ENCODE assay signal across 31 mouse cellular contexts in the genomic region with DNA sequence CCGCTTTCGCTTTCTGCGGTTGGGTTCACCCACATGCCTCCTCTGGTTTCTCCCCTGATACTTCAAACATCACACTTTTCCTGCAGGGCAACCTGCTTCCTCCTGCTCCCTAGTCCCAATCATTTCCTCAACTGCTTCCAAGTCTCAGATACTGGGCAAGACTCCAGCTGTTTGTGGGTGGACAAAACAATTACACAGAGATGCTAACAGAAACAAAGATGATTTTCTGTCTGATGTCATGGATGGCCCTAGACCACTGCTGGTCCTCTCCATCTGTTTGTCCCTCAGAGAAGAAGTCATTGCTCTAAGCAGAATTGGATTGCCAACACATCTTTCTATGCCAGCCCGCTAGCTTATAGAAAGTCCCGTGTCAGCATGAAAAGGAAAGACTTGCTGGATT. TPM values are rescaled to one million over a fixed set of nuclear protein-coding genes. Genes with fewer than 3 reads are reported as not detected.
DNase-seq lines count a peak whose midpoint lies in the region; ATAC-seq and TF ChIP-seq lines count a peak whose summit lies in the region.
"Had no signal": no experiment of that assay in that cellular context is flagged by ENCODE, and none has a peak within 500 bp of the region (broad histone marks: within the 10 kb centered on the region; RNA-seq: fewer than 3 reads in every experiment).

No protein-coding gene starts in this region.

- TF ChIP-seq CTCF in cerebellum, adult 2 months (IDR thresholded peaks at IDR 0.05; ENCODE audit: borderline replicate concordance, insufficient read depth, low read depth, low read length) = no peak
- no peak for TF ChIP-seq CTCF in kidney, adult 2 months (conservative IDR thresholded peaks at IDR 0.05; ENCODE audit: insufficient read depth, insufficient read length, low read depth, low read length)
- TF ChIP-seq CTCF in lung, adult 2 months (IDR thresholded peaks at IDR 0.05; ENCODE audit: insufficient read depth, low read length) = no peak

- 44% methylated on average over 5 of the region's 5 CpGs for WGBS in cerebellum, adult 2 months
- WGBS in kidney, adult 2 months = 73% methylated on average over 5 of the region's 5 CpGs
- 76% methylated on average over 5 of the region's 5 CpGs for WGBS in lung, adult 2 months

- no peak overlapping the region for H3K4me3 ChIP-seq in cerebellum, adult 2 months (replicated peaks; ENCODE audit: insufficient read depth, low read depth, low read length)
- no peak overlapping the region for H3K4me3 ChIP-seq in kidney, adult 2 months (ENCODE audit: insufficient read depth, low read depth, low read length)
- H3K4me3 ChIP-seq in lung, adult 2 months (replicated peaks; ENCODE audit: extremely low read depth, low read depth, low read length) = no peak overlapping the region
- H3K4me3 ChIP-seq: embryonic facial prominence, embryonic 12.5 days; forebrain, embryonic 15.5 days; gastrocnemius, adult 2 months; heart, embryonic 15.5 days; kidney, embryonic 15.5 days; liver, embryonic 15.5 days; midbrain, embryonic 10.5 days; myocyte; neural tube, embryonic 12.5 days had no signal

- no peak for ATAC-seq in cerebellum, adult (ENCODE audit: insufficient number of reproducible peaks, low FRiP score, low TSS enrichment)
- ATAC-seq: forebrain, embryonic 15.5 days; intestine, postnatal 0 days; midbrain, embryonic 16.5 days had no signal

- H3K27ac ChIP-seq in cerebellum, adult 2 months (ENCODE audit: insufficient read depth, low read length) = no peak overlapping the region
- H3K27ac ChIP-seq in kidney, adult 2 months (ENCODE audit: insufficient read depth, low read depth, low read length) = no peak overlapping the region
- H3K27ac ChIP-seq: embryonic facial prominence, embryonic 12.5 days; forebrain, embryonic 15.5 days; gastrocnemius, adult 2 months; heart, embryonic 15.5 days; hindbrain, embryonic 14.5 days; kidney, embryonic 15.5 days; liver, embryonic 15.5 days; midbrain, embryonic 10.5 days; neural tube, embryonic 12.5 days; stomach, postnatal 0 days had no signal

- H3K4me1 ChIP-seq in cerebellum, adult 2 months (ENCODE audit: control insufficient read depth, insufficient read depth, low read length) = no peaks in the 10 kb centered on the region
- no peaks in the 10 kb centered on the region; the same call in 1 of the 2 replicates for H3K4me1 ChIP-seq in kidney, adult 2 months (ENCODE audit: control insufficient read depth, insufficient read depth, low read length)
- H3K4me1 ChIP-seq in lung, adult 2 months (ENCODE audit: control insufficient read depth, insufficient read depth, low read length) = no peaks in the 10 kb centered on the region
- H3K4me1 ChIP-seq: embryonic facial prominence, embryonic 12.5 days; heart, embryonic 15.5 days; kidney, embryonic 15.5 days; liver, embryonic 15.5 days; midbrain, embryonic 10.5 days; neural tube, embryonic 12.5 days had no signal

- no peaks in the 10 kb centered on the region for H3K27me3 ChIP-seq in cerebellum, adult 2 months (ENCODE audit: control insufficient read depth, insufficient read depth, low read length)
- H3K27me3 ChIP-seq in kidney, adult 2 months (replicated peaks; ENCODE audit: control insufficient read depth, insufficient read depth, low read length) = no peaks in the 10 kb centered on the region
- H3K27me3 ChIP-seq: embryonic facial prominence, embryonic 12.5 days; forebrain, embryonic 15.5 days; heart, embryonic 15.5 days; kidney, embryonic 15.5 days; liver, embryonic 15.5 days; neural tube, embryonic 12.5 days had no signal

- DNase-seq in cerebellum, postnatal 10 days = peak; percentile 27 to 40
- DNase-seq in cerebellum, adult 2 months = no peak
- DNase-seq in kidney, postnatal 10 days = peak; percentile 21
- no peak for DNase-seq in kidney, adult 2 months
- DNase-seq in lung, postnatal 14 days = peak; percentile 2
- DNase-seq in lung, adult 2 months = no peak
- DNase-seq in gastrocnemius, postnatal 10 days = no peak
- DNase-seq: adrenal gland, postnatal 25 days; cerebellum, adult 9-10 months; embryo, embryonic 11 days; gastrocnemius, adult 2 months; layer of hippocampus, postnatal 36 days; liver; right cerebral cortex, adult 18-20 months; right cerebral cortex, postnatal 4 days; thymus, adult 18-20 months; thymus, postnatal 36 days had no signal

- TF ChIP-seq POLR2A in cerebellum, adult 2 months (IDR thresholded peaks at IDR 0.05; ENCODE audit: borderline replicate concordance, insufficient read depth, low read length) = no peak
- no peak for TF ChIP-seq POLR2A in kidney, adult 2 months (IDR thresholded peaks at IDR 0.05; ENCODE audit: low read depth, low read length)
- no peak for TF ChIP-seq POLR2A in lung, adult 2 months (IDR thresholded peaks at IDR 0.05; ENCODE audit: borderline replicate concordance, extremely low read depth, low read depth, low read length)

- no peaks in the 10 kb centered on the region for H3K36me3 ChIP-seq in kidney, adult 2 months (ENCODE audit: control insufficient read depth, insufficient read depth, low read length)
- H3K36me3 ChIP-seq: embryonic facial prominence, embryonic 12.5 days; forebrain, embryonic 15.5 days; G1E; heart, embryonic 15.5 days; kidney, embryonic 15.5 days; liver, embryonic 15.5 days; midbrain, embryonic 10.5 days; neural tube, embryonic 12.5 days had no signal

RNA-seq across cellular contexts. Expression of gene Rnd3, which starts 26.4 kb away (rescaled TPM):
- polyA plus RNA-seq in cerebellum, adult 2 months (2012; rRNA removed) = 8.0 and 10.5 TPM in 2 replicates
- 1.8 and 3.5 TPM in 2 replicates for polyA plus RNA-seq in kidney, adult 2 months (2012; rRNA removed)
- 1.3 and 4.3 TPM in 2 replicates for polyA plus RNA-seq in lung, adult 2 months (2012; rRNA removed)
- total RNA-seq in gastrocnemius, postnatal 10 days (2021) = 10 to 100 TPM; 17.8 to 23.4 TPM
- polyA plus RNA-seq: G1E had no signal

Comparison
In these comparisons a context has a peak if more than half of its experiments do, and no peak if none do; other contexts are left out.
1. DNase-seq: peak in cerebellum, postnatal 10 days (2 of 2), kidney, postnatal 10 days (single experiment) and lung, postnatal 14 days (single experiment); none in cerebellum, adult 2 months (0 of 2), kidney, adult 2 months (single experiment), lung, adult 2 months (single experiment) and gastrocnemius, postnatal 10 days (single experiment).